Mouse (Mus musculus): ENCODE data around the gene Magi1. TPM values are rescaled to one million over a fixed set of nuclear protein-coding genes. Genes with fewer than 3 reads are reported as not detected.
A peak's percentile ranks its signal among the peaks of the same experiment; 100 is the strongest.

Magi1 gene
- total RNA-seq, 2 experiments from 2014 or later = 28.5 to 28.7 TPM

GRCm38 (mm10) chr6:94125144-94125543, 158.6 kb downstream of the Magi1 start:
- DNase-seq = no peak
- intact Hi-C loops (cut with DNase I) = no loop called here

- DNase-seq = no peak
- intact Hi-C loops (cut with DNase I) = no loop called here
These were observed 159.4 kb downstream of the Magi1 start for GRCm38 (mm10) chr6:94124279-94124678.

- intact Hi-C loops (cut with DNase I) = no loop called here
- no peak for DNase-seq
These were observed 161.1 kb downstream of the Magi1 start for GRCm38 (mm10) chr6:94122566-94123150.

GRCm38 (mm10) chr6:94121488-94121887, 162.2 kb downstream of the Magi1 start:
- no peak for DNase-seq
- intact Hi-C loops (cut with DNase I) = no loop called here

- intact Hi-C loops (cut with DNase I) = no loop called here
- DNase-seq = no peak
These were observed 167.0 kb downstream of the Magi1 start for GRCm38 (mm10) chr6:94116434-94117432.

- DNase-seq = no peak
- intact Hi-C loops (cut with DNase I) = no loop called here
These were observed 171.9 kb downstream of the Magi1 start for GRCm38 (mm10) chr6:94111833-94112232.

- no peak for DNase-seq
- intact Hi-C loops (cut with DNase I) = no loop called here
These were observed 176.2 kb downstream of the Magi1 start for GRCm38 (mm10) chr6:94107401-94108107.

GRCm38 (mm10) chr6:94103581-94103980, 180.1 kb downstream of the Magi1 start:
- intact Hi-C loops (cut with DNase I) = no loop called here
- no peak for DNase-seq

- DNase-seq = no peak
- intact Hi-C loops (cut with DNase I) = no loop called here
These were observed 182.5 kb downstream of the Magi1 start for GRCm38 (mm10) chr6:94101256-94101655.

- DNase-seq = no peak
- intact Hi-C loops (cut with DNase I) = no loop called here
These were observed 188.6 kb downstream of the Magi1 start for GRCm38 (mm10) chr6:94094924-94095685.

GRCm38 (mm10) chr6:94092969-94093597, 190.6 kb downstream of the Magi1 start:
- DNase-seq = no peak
- intact Hi-C loops (cut with DNase I) = no loop called here

GRCm38 (mm10) chr6:94092500-94092899, 191.2 kb downstream of the Magi1 start:
- no peak for DNase-seq
- intact Hi-C loops (cut with DNase I) = no loop called here

GRCm38 (mm10) chr6:94086855-94087254, 196.9 kb downstream of the Magi1 start:
- intact Hi-C loops (cut with DNase I) = no loop called here
- DNase-seq = no peak

GRCm38 (mm10) chr6:94084752-94085151, 199.0 kb downstream of the Magi1 start:
- intact Hi-C loops (cut with DNase I) = loop anchor here (5.0 kb wide), 2 partner anchors 103 to 903 kb away; no protein-coding TSS in a partner anchor
- no peak for DNase-seq

GRCm38 (mm10) chr6:94083459-94083858, 200.3 kb downstream of the Magi1 start:
- DNase-seq = no peak
- intact Hi-C loops (cut with DNase I) = loop anchor here (5.0 kb wide), 2 partner anchors 104 to 904 kb away; no protein-coding TSS in a partner anchor

GRCm38 (mm10) chr6:94080933-94081545, 202.7 kb downstream of the Magi1 start:
- intact Hi-C loops (cut with DNase I) = loop anchor here (1.0 to 5.0 kb wide), 7 partner anchors 60 to 906 kb away; partner anchors contain the start of gene Magi1
- peak; percentile 66 to 83 for DNase-seq

- intact Hi-C loops (cut with DNase I) = no loop called here
- no peak for DNase-seq
These were observed 204.8 kb downstream of the Magi1 start for GRCm38 (mm10) chr6:94078934-94079333.

- no peak for DNase-seq
- intact Hi-C loops (cut with DNase I) = no loop called here
These were observed 206.7 kb downstream of the Magi1 start for GRCm38 (mm10) chr6:94077013-94077412.

- intact Hi-C loops (cut with DNase I) = no loop called here
These were observed 207.7 kb downstream of the Magi1 start for GRCm38 (mm10) chr6:94075990-94076389.

More at GRCm38 (mm10) chr6:94075990-94076389, 207.7 kb downstream of the Magi1 start:
- DNase-seq = no peak

Data from heart, postnatal 10 days (tissue).